In the genomic region with DNA sequence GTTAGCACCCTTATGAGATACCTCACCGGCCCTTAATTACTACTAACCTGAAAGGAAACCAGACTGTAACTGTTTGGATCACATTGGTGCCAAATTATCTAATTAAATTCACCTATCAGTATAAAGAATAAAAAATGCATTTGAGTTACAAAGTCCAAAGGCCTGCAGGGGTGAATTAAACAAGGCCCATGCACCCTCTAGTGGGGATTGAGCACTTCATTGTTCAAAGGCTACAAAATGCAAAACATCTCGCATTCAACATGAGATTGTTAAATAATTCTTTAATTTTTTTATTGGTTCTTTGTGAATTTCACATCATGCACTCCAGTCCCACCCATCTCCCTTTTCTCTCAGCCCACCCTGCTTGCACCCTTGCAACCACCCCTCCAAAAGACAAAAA, we compare ENCODE assay signal across 16 mouse cellular contexts. TPM values are rescaled to one million over a fixed set of nuclear protein-coding genes. Genes with fewer than 3 reads are reported as not detected.
A peak's percentile ranks its signal among the peaks of the same experiment; 100 is the strongest.
DNase-seq lines count a peak whose midpoint lies in the region; ATAC-seq and TF ChIP-seq lines count a peak whose summit lies in the region.
"Had no signal": no experiment of that assay in that cellular context is flagged by ENCODE, and none has a peak within 500 bp of the region (broad histone marks: within the 10 kb centered on the region; RNA-seq: fewer than 3 reads in every experiment).

No protein-coding gene starts in this region.

- no peak for TF ChIP-seq EP300 in heart, postnatal 0 days (IDR thresholded peaks at IDR 0.05; ENCODE audit: low read depth)
- TF ChIP-seq EP300 in CH12.LX (IDR thresholded peaks at IDR 0.05; ENCODE audit: low read length), result no peak

- ATAC-seq in heart, postnatal 0 days (ENCODE audit: insufficient read depth, low read depth), result no peak
- ATAC-seq in heart, embryonic 12.5 days (ENCODE audit: insufficient number of reproducible peaks, low FRiP score), result no peak
- ATAC-seq: intestine, embryonic 15.5 days had no signal

- no peaks in the 10 kb centered on the region for H3K27me3 ChIP-seq in heart, postnatal 0 days (ENCODE audit: control insufficient read depth, insufficient read depth, low read length)
- H3K27me3 ChIP-seq in heart, embryonic 12.5 days (replicated peaks), result no peaks in the 10 kb centered on the region
- no peaks in the 10 kb centered on the region for H3K27me3 ChIP-seq in CH12.LX (replicated peaks)
- H3K27me3 ChIP-seq: heart, embryonic 15.5 days; hindbrain, embryonic 12.5 days; intestine, embryonic 15.5 days; liver, embryonic 13.5 days had no signal

- no peak for DNase-seq in heart, postnatal 0 days (ENCODE audit: low spot score)
- DNase-seq in layer of hippocampus, adult 9-11 months, result peak; percentile 1
- DNase-seq in layer of hippocampus, adult 9-10 months (ENCODE audit: low spot score), result no peak
- DNase-seq in CH12.LX (ENCODE audit: extremely low read depth) (no peak), adipocyte (ENCODE audit: low spot score) (peak; percentile 13)
- no peak for DNase-seq in thymus, postnatal 10 days (ENCODE audit: low spot score in 2 of 2)
- DNase-seq: adrenal gland, postnatal 36 days; cerebellum, adult 9-11 months; gastrocnemius, postnatal 36 days; liver, embryonic 13.5 days; lung, postnatal 14 days had no signal

- no peak for TF ChIP-seq POLR2A in CH12.LX (IDR thresholded peaks at IDR 0.05; ENCODE audit: low read depth, low read length)

- no peaks in the 10 kb centered on the region for H3K9me3 ChIP-seq in heart, postnatal 0 days (replicated peaks; ENCODE audit: control insufficient read depth, low read length)
- no peaks in the 10 kb centered on the region for H3K9me3 ChIP-seq in heart, embryonic 12.5 days (replicated peaks)
- no peaks in the 10 kb centered on the region for H3K9me3 ChIP-seq in CH12.LX (replicated peaks; ENCODE audit: low read length)
- H3K9me3 ChIP-seq: heart, embryonic 15.5 days; hindbrain, embryonic 12.5 days; intestine, embryonic 15.5 days; liver, embryonic 13.5 days had no signal

- H3K79me2 ChIP-seq in CH12.LX (replicated peaks; ENCODE audit: control insufficient read depth, extremely low read depth, insufficient read depth, poor library complexity, severe bottlenecking), result no peaks in the 10 kb centered on the region

- H3K4me3 ChIP-seq in heart, postnatal 0 days (ENCODE audit: low read depth, low read length), result no peak overlapping the region
- no peak overlapping the region for H3K4me3 ChIP-seq in heart, embryonic 12.5 days
- no peak overlapping the region for H3K4me3 ChIP-seq in CH12.LX (replicated peaks in 1 of 3; ENCODE audit: low read depth in 2 of 3, low read length in 2 of 3, poor library complexity in 1 of 3)
- H3K4me3 ChIP-seq: heart, embryonic 15.5 days; hindbrain, embryonic 12.5 days; intestine, embryonic 15.5 days; liver, embryonic 13.5 days had no signal

- 0 out of 2 replicates have a peak, but pooled peaks have one; percentile 12 for TF ChIP-seq CTCF in heart, postnatal 0 days (IDR thresholded peaks at IDR 0.05; ENCODE audit: low read depth)
- peak in 1 of 2 experiments; percentile 36; a peak in 2 of 4 replicates for TF ChIP-seq CTCF in CH12.LX (conservative IDR thresholded peaks at IDR 0.05 in 1 of 2, IDR thresholded peaks at IDR 0.05 in 1 of 2; ENCODE audit: low read depth in 2 of 2, low read length in 2 of 2)

- in situ Hi-C loops in CH12.LX (cut with MboI; ENCODE audit: low pct_ligation_motif_present, low pct_unique_long_range_greater_than_20kb, low sequenced_read_pairs), result no loop called here

- WGBS in heart, postnatal 0 days, result 71% methylated on average over 2 of the region's 2 CpGs
- WGBS in heart, embryonic 12.5 days, result 75% methylated on average over 2 of the region's 2 CpGs

- peak; percentile 40 for TF ChIP-seq RAD21 in CH12.LX (IDR thresholded peaks at IDR 0.05; ENCODE audit: low read depth, low read length)

- no peak overlapping the region for H3K9ac ChIP-seq in heart, postnatal 0 days (replicated peaks; ENCODE audit: low read depth, low read length)
- H3K9ac ChIP-seq in heart, embryonic 12.5 days, result no peak overlapping the region
- no peak overlapping the region for H3K9ac ChIP-seq in CH12.LX (ENCODE audit: insufficient read depth, low read depth)
- H3K9ac ChIP-seq: heart, embryonic 15.5 days; hindbrain, embryonic 12.5 days; intestine, embryonic 15.5 days; liver, embryonic 13.5 days had no signal

- no peaks in the 10 kb centered on the region for H3K4me1 ChIP-seq in heart, postnatal 0 days (ENCODE audit: control insufficient read depth, insufficient read depth)
- no peaks in the 10 kb centered on the region for H3K4me1 ChIP-seq in heart, embryonic 12.5 days (replicated peaks)
- no peaks in the 10 kb centered on the region for H3K4me1 ChIP-seq in CH12.LX (ENCODE audit: control insufficient read depth in 1 of 2, insufficient read depth in 2 of 2)
- H3K4me1 ChIP-seq: heart, embryonic 15.5 days; hindbrain, embryonic 12.5 days; intestine, embryonic 15.5 days; liver, embryonic 13.5 days had no signal

- dilution Hi-C loops in CH12.LX (cut with MboI; ENCODE audit: extremely low pct_ligation_motif_present, extremely low pct_unique_long_range_greater_than_20kb, low sequenced_read_pairs), result no loop called here

- H3K4me2 ChIP-seq in heart, postnatal 0 days (ENCODE audit: low read depth, low read length), result no peak overlapping the region
- H3K4me2 ChIP-seq in heart, embryonic 12.5 days, result no peak overlapping the region
- no peak overlapping the region for H3K4me2 ChIP-seq in CH12.LX (ENCODE audit: insufficient read depth, low read depth, poor library complexity, severe bottlenecking)
- H3K4me2 ChIP-seq: heart, embryonic 15.5 days; hindbrain, embryonic 12.5 days; intestine, embryonic 15.5 days; liver, embryonic 13.5 days; midbrain, embryonic 11.5 days had no signal

- H3K27ac ChIP-seq in heart, postnatal 0 days (ENCODE audit: low read depth), result no peak overlapping the region
- H3K27ac ChIP-seq in heart, embryonic 12.5 days (ENCODE audit: poor library complexity, severe bottlenecking), result no peak overlapping the region
- H3K27ac ChIP-seq in CH12.LX (ENCODE audit: insufficient read depth, low read depth), result no peak overlapping the region
- H3K27ac ChIP-seq: heart, embryonic 15.5 days; hindbrain, embryonic 12.5 days; intestine, embryonic 15.5 days; liver, embryonic 13.5 days had no signal

- no peaks in the 10 kb centered on the region for H3K36me3 ChIP-seq in heart, postnatal 0 days (replicated peaks; ENCODE audit: control insufficient read depth, insufficient read depth, low read length)
- no peaks in the 10 kb centered on the region for H3K36me3 ChIP-seq in heart, embryonic 12.5 days
- H3K36me3 ChIP-seq in CH12.LX (replicated peaks in 1 of 2; ENCODE audit: control insufficient read depth in 1 of 2, insufficient read depth in 1 of 2, low read length in 1 of 2), result no peaks in the 10 kb centered on the region
- H3K36me3 ChIP-seq: heart, embryonic 15.5 days; hindbrain, embryonic 12.5 days; intestine, embryonic 15.5 days; liver, embryonic 13.5 days had no signal

TF ChIP-seq in CH12.LX, 34 proteins besides CTCF, POLR2A, EP300 and RAD21:
- no peak for TF ChIP-seq JUN (IDR thresholded peaks at IDR 0.05; ENCODE audit: insufficient read depth, low read depth, low read length)
- TF ChIP-seq TCF12 (IDR thresholded peaks at IDR 0.05; ENCODE audit: low read depth, low read length), result no peak
- TF ChIP-seq KAT2A (IDR thresholded peaks at IDR 0.05; ENCODE audit: insufficient replicate concordance, low read length), result no peak
- TF ChIP-seq ZKSCAN1 (IDR thresholded peaks at IDR 0.05; ENCODE audit: borderline replicate concordance, low read depth, low read length), result no peak
- TF ChIP-seq NRF1 (IDR thresholded peaks at IDR 0.05; ENCODE audit: low read depth, low read length), result no peak
- no peak for TF ChIP-seq ELF1 (IDR thresholded peaks at IDR 0.05; ENCODE audit: low read depth, low read length)
- no peak for TF ChIP-seq MAFK (IDR thresholded peaks at IDR 0.05; ENCODE audit: insufficient replicate concordance, low read length)
- no peak for TF ChIP-seq ZNF384 (IDR thresholded peaks at IDR 0.05; ENCODE audit: low read depth, low read length)
- TF ChIP-seq SIN3A (IDR thresholded peaks at IDR 0.05; ENCODE audit: low read length), result no peak
- TF ChIP-seq TBP (conservative IDR thresholded peaks at IDR 0.05; ENCODE audit: low read depth, low read length), result no peak
- TF ChIP-seq NELFE (IDR thresholded peaks at IDR 0.05; ENCODE audit: low read depth, low read length), result no peak
- no peak for TF ChIP-seq BHLHE40 (IDR thresholded peaks at IDR 0.05; ENCODE audit: low read depth, low read length)
- TF ChIP-seq USF1 (IDR thresholded peaks at IDR 0.05; ENCODE audit: low read depth, low read length), result no peak
- TF ChIP-seq IRF4 (IDR thresholded peaks at IDR 0.05; ENCODE audit: low read depth, low read length), result no peak
- TF ChIP-seq GABPA (IDR thresholded peaks at IDR 0.05; ENCODE audit: insufficient replicate concordance, low read depth, low read length), result no peak
- no peak for TF ChIP-seq SMC3 (IDR thresholded peaks at IDR 0.05; ENCODE audit: low read depth, low read length)

RNA-seq across cellular contexts. Expression of gene Pnpt1, which starts 38.1 kb away (rescaled TPM):
- total RNA-seq in heart, postnatal 0 days (2014; rRNA removed; ENCODE audit: low replicate concordance), result 48.0 and 121 TPM in 2 replicates
- 26.6 and 26.9 TPM in 2 replicates for polyA plus RNA-seq in heart, postnatal 0 days (2015; fragmentation: Nextera tagmentation; extraction: Ambion mirVana)
- polyA plus RNA-seq in heart, embryonic 12.5 days (2016; fragmentation: Nextera tagmentation; extraction: Ambion mirVana), result 47.7 and 48.2 TPM in 2 replicates
- total RNA-seq in CH12.LX (2012; rRNA removed), result 65.5 and 73.9 TPM in 2 replicates
- 137 and 158 TPM in 2 replicates for total RNA-seq in CH12.LX (2014; rRNA removed)
- 71.3 and 73.6 TPM in 2 replicates for polyA plus RNA-seq in CH12.LX (2012; ENCODE audit: insufficient read length, low read depth)

Comparison
In these comparisons a context has a peak if more than half of its experiments do, and no peak if none do; other contexts are left out.
1. DNase-seq: peak in layer of hippocampus, adult 9-11 months (single experiment) and adipocyte (single experiment); none in heart, postnatal 0 days (single experiment), layer of hippocampus, adult 9-10 months (single experiment), CH12.LX (single experiment) and thymus, postnatal 10 days (0 of 2).